Mouse (Mus musculus): ENCODE results near the gene Nckap5.

Gene Nckap5

GRCm38 (mm10) chr1:126471419-126471818 is 359.2 kb downstream of the Nckap5 start:
- no peak for DNase-seq (ENCODE audit: low spot score in 2 of 2)

- no peak for DNase-seq (ENCODE audit: low spot score in 2 of 2)
These were observed 359.7 kb downstream of the Nckap5 start for GRCm38 (mm10) chr1:126470883-126471282.

GRCm38 (mm10) chr1:126469818-126470544 is 360.6 kb downstream of the Nckap5 start:
- DNase-seq (ENCODE audit: low spot score in 2 of 2): no peak

- DNase-seq (ENCODE audit: low spot score in 2 of 2): no peak
These were observed 368.9 kb downstream of the Nckap5 start for GRCm38 (mm10) chr1:126461527-126462354.

GRCm38 (mm10) chr1:126457739-126458138 is 372.9 kb downstream of the Nckap5 start:
- DNase-seq (ENCODE audit: low spot score in 2 of 2): no peak

GRCm38 (mm10) chr1:126454504-126455173 is 376.0 kb downstream of the Nckap5 start:
- DNase-seq (ENCODE audit: low spot score in 2 of 2): no peak

- no peak for DNase-seq (ENCODE audit: low spot score in 2 of 2)
These were observed 379.1 kb downstream of the Nckap5 start for GRCm38 (mm10) chr1:126451472-126451871.

GRCm38 (mm10) chr1:126449424-126449823 is 381.2 kb downstream of the Nckap5 start:
- DNase-seq (ENCODE audit: low spot score in 2 of 2): no peak

GRCm38 (mm10) chr1:126443890-126444289 is 386.7 kb downstream of the Nckap5 start:
- DNase-seq (ENCODE audit: low spot score in 2 of 2): no peak

- DNase-seq (ENCODE audit: low spot score in 2 of 2): no peak
These were observed 387.9 kb downstream of the Nckap5 start for GRCm38 (mm10) chr1:126442723-126443122.

- DNase-seq (ENCODE audit: low spot score in 2 of 2): no peak
These were observed 392.5 kb downstream of the Nckap5 start for GRCm38 (mm10) chr1:126438000-126438572.

- no peak for DNase-seq (ENCODE audit: low spot score in 2 of 2)
These were observed 393.5 kb downstream of the Nckap5 start for GRCm38 (mm10) chr1:126436937-126437667.

GRCm38 (mm10) chr1:126432285-126432684 is 398.3 kb downstream of the Nckap5 start:
- no peak for DNase-seq (ENCODE audit: low spot score in 2 of 2)

- peak in 1 of 2 experiments; percentile 30 for DNase-seq (ENCODE audit: low spot score in 2 of 2)
These were observed 399.0 kb downstream of the Nckap5 start for GRCm38 (mm10) chr1:126431594-126431993.

- no peak for DNase-seq (ENCODE audit: low spot score in 2 of 2)
These were observed 419.2 kb downstream of the Nckap5 start for GRCm38 (mm10) chr1:126411426-126411825.

- DNase-seq (ENCODE audit: low spot score in 2 of 2): peak; percentile 3 to 57
These were observed 422.7 kb downstream of the Nckap5 start for GRCm38 (mm10) chr1:126407886-126408285.

GRCm38 (mm10) chr1:126405543-126405942 is 425.1 kb downstream of the Nckap5 start:
- no peak for DNase-seq (ENCODE audit: low spot score in 2 of 2)

- no peak for DNase-seq (ENCODE audit: low spot score in 2 of 2)
These were observed 426.6 kb downstream of the Nckap5 start for GRCm38 (mm10) chr1:126403970-126404369.

- DNase-seq (ENCODE audit: low spot score in 2 of 2): no peak
These were observed 439.4 kb downstream of the Nckap5 start for GRCm38 (mm10) chr1:126391204-126391603.

- DNase-seq (ENCODE audit: low spot score in 2 of 2): no peak
These were observed 453.1 kb downstream of the Nckap5 start for GRCm38 (mm10) chr1:126377339-126377980.

GRCm38 (mm10) chr1:126366736-126367135 is 463.9 kb downstream of the Nckap5 start:
- DNase-seq (ENCODE audit: low spot score in 2 of 2): no peak

Measured in thymus, postnatal 10 days (tissue).